Mouse (Mus musculus): ENCODE data around the gene Cfap77.
A peak's percentile ranks its signal among the peaks of the same experiment; 100 is the strongest.

Cfap77 gene

GRCm38 (mm10) chr2:28994014-28994413 is 60.9 kb downstream of the Cfap77 start:
- peak; percentile 19 for DNase-seq

- no peak for DNase-seq
Measured at GRCm38 (mm10) chr2:28988781-28989180, 66.1 kb downstream of the Cfap77 start.

- DNase-seq, result no peak
Measured at GRCm38 (mm10) chr2:28980080-28980910, 74.6 kb downstream of the Cfap77 start.

GRCm38 (mm10) chr2:28978461-28978860 is 76.4 kb downstream of the Cfap77 start:
- no peak for DNase-seq

- DNase-seq, result peak; percentile 89
Measured at GRCm38 (mm10) chr2:28976635-28977034, 78.2 kb downstream of the Cfap77 start.

- no peak for DNase-seq
Measured at GRCm38 (mm10) chr2:28975604-28976003, 79.3 kb downstream of the Cfap77 start.

- peak; percentile 26 for DNase-seq
Measured at GRCm38 (mm10) chr2:28974520-28974919, 80.3 kb downstream of the Cfap77 start.

- DNase-seq, result no peak
Measured at GRCm38 (mm10) chr2:28973832-28974450, 80.9 kb downstream of the Cfap77 start.

- no peak for DNase-seq
Measured at GRCm38 (mm10) chr2:28970424-28970823, 84.4 kb downstream of the Cfap77 start.

GRCm38 (mm10) chr2:28968278-28968677 is 86.6 kb downstream of the Cfap77 start:
- no peak for DNase-seq

- DNase-seq, result no peak
Measured at GRCm38 (mm10) chr2:28966151-28966795, 88.6 kb downstream of the Cfap77 start.

GRCm38 (mm10) chr2:28963565-28963964 is 91.3 kb downstream of the Cfap77 start:
- DNase-seq, result no peak

GRCm38 (mm10) chr2:28961636-28962035 is 93.2 kb downstream of the Cfap77 start:
- DNase-seq, result no peak

- DNase-seq, result peak; percentile 49
Measured at GRCm38 (mm10) chr2:28961024-28961585, 93.8 kb downstream of the Cfap77 start.

GRCm38 (mm10) chr2:28956874-28957273 is 98.0 kb downstream of the Cfap77 start:
- no peak for DNase-seq

- DNase-seq, result no peak
Measured at GRCm38 (mm10) chr2:28954595-28954994, 100.3 kb downstream of the Cfap77 start.

- DNase-seq, result no peak
Measured at GRCm38 (mm10) chr2:28952981-28953380, 101.9 kb downstream of the Cfap77 start.

- DNase-seq, result no peak
Measured at GRCm38 (mm10) chr2:28946312-28946711, 108.6 kb downstream of the Cfap77 start.

GRCm38 (mm10) chr2:28945388-28945787 is 109.5 kb downstream of the Cfap77 start:
- DNase-seq, result no peak

- no peak for DNase-seq
Measured at GRCm38 (mm10) chr2:28943666-28944516, 111.0 kb downstream of the Cfap77 start.

GRCm38 (mm10) chr2:28938997-28939396 is 115.9 kb downstream of the Cfap77 start:
- DNase-seq, result no peak

GRCm38 (mm10) chr2:28930571-28930970 is 124.3 kb downstream of the Cfap77 start:
- DNase-seq, result no peak
